Mouse (Mus musculus): ENCODE measurements around the gene Sv2c. TPM values are rescaled to one million over a fixed set of nuclear protein-coding genes. Genes with fewer than 3 reads are reported as not detected.

The Sv2c gene
- polyA plus RNA-seq, 1 experiment from 2014 or later = 2.6 TPM

- Histone ChIP-seq H3K9ac (no peak overlapping the region), H3K9me3 (no peaks in the 10 kb centered on the region), H3K27me3 (replicated peaks) (no peaks in the 10 kb centered on the region), H3K4me3 (replicated peaks) (no peak overlapping the region), H3K4me1 (replicated peaks) (peaks cover 13% of the 10 kb centered on the region), H3K36me3 (no peaks in the 10 kb centered on the region), H3K4me2 (replicated peaks) (no peak overlapping the region), H3K27ac (no peak overlapping the region)
- no peak for ATAC-seq
- 63% methylated on average over 4 of the region's 4 CpGs for WGBS
Measured at GRCm38 (mm10) chr13:95949356-95949755, 183.0 kb downstream of the Sv2c start.

GRCm38 (mm10) chr13:95948821-95949220 is 183.6 kb downstream of the Sv2c start:
- no peak for ATAC-seq
- peak overlapping the region; percentile 15; the same call in 1 of the 2 replicates for H3K27ac ChIP-seq
- no peaks in the 10 kb centered on the region for H3K27me3 ChIP-seq (replicated peaks)
- H3K4me2 ChIP-seq (replicated peaks) = no peak overlapping the region
- H3K36me3 ChIP-seq = no peaks in the 10 kb centered on the region
- no peak overlapping the region for H3K4me3 ChIP-seq (replicated peaks)
- H3K9me3 ChIP-seq = no peaks in the 10 kb centered on the region
- WGBS = 77% methylated on average over 4 of the region's 4 CpGs
- no peak overlapping the region for H3K9ac ChIP-seq
- peaks cover 13% of the 10 kb centered on the region for H3K4me1 ChIP-seq (replicated peaks)

GRCm38 (mm10) chr13:95948394-95948793 is 184.0 kb downstream of the Sv2c start:
- Histone ChIP-seq H3K9ac (no peak overlapping the region), H3K36me3 (no peaks in the 10 kb centered on the region), H3K4me3 (replicated peaks) (no peak overlapping the region), H3K4me2 (replicated peaks) (no peak overlapping the region), H3K27ac (no peak overlapping the region), H3K27me3 (replicated peaks) (no peaks in the 10 kb centered on the region), H3K4me1 (replicated peaks) (peaks cover 13% of the 10 kb centered on the region), H3K9me3 (no peaks in the 10 kb centered on the region)
- WGBS = 69% methylated on average over 4 of the region's 4 CpGs
- ATAC-seq = peak; percentile 70

- no peak overlapping the region for H3K4me2 ChIP-seq (replicated peaks)
- no peaks in the 10 kb centered on the region for H3K27me3 ChIP-seq (replicated peaks)
- H3K4me3 ChIP-seq (replicated peaks) = no peak overlapping the region
- H3K9ac ChIP-seq = no peak overlapping the region
- ATAC-seq = no peak
- 56% methylated on average over 5 of the region's 5 CpGs for WGBS
- no peaks in the 10 kb centered on the region for H3K9me3 ChIP-seq
- peaks cover 8% of the 10 kb centered on the region for H3K4me1 ChIP-seq (replicated peaks)
- no peaks in the 10 kb centered on the region for H3K36me3 ChIP-seq
- no peak overlapping the region for H3K27ac ChIP-seq
Measured at GRCm38 (mm10) chr13:95945937-95946507, 186.4 kb downstream of the Sv2c start.

- ATAC-seq = no peak
Measured at GRCm38 (mm10) chr13:95944621-95945020, 187.8 kb downstream of the Sv2c start.

GRCm38 (mm10) chr13:95943919-95944318 is 188.5 kb downstream of the Sv2c start:
- H3K27ac ChIP-seq = no peak overlapping the region
- no peak overlapping the region for H3K4me3 ChIP-seq (replicated peaks)
- ATAC-seq = no peak
- no peak overlapping the region for H3K9ac ChIP-seq
- WGBS = 84% methylated on average over 3 of the region's 3 CpGs
- 0 out of 2 replicates have a peak, but pooled peaks cover 2% of the 10 kb centered on the region for H3K4me1 ChIP-seq (replicated peaks)
- no peaks in the 10 kb centered on the region for H3K36me3 ChIP-seq
- no peaks in the 10 kb centered on the region for H3K27me3 ChIP-seq (replicated peaks)
- H3K9me3 ChIP-seq = no peaks in the 10 kb centered on the region
- H3K4me2 ChIP-seq (replicated peaks) = no peak overlapping the region

More at GRCm38 (mm10) chr13:95944621-95945020, 187.8 kb downstream of the Sv2c start:
- WGBS = 85% methylated on average over 6 of the region's 6 CpGs
- Histone ChIP-seq H3K9me3 (no peaks in the 10 kb centered on the region), H3K9ac (no peak overlapping the region), H3K4me1 (replicated peaks) (peaks cover 2% of the 10 kb centered on the region; the same call in 1 of the 2 replicates), H3K4me3 (replicated peaks) (no peak overlapping the region), H3K4me2 (replicated peaks) (no peak overlapping the region), H3K27ac (no peak overlapping the region), H3K27me3 (replicated peaks) (no peaks in the 10 kb centered on the region), H3K36me3 (no peaks in the 10 kb centered on the region)

- no peak for ATAC-seq
- no peaks in the 10 kb centered on the region for H3K4me1 ChIP-seq (replicated peaks)
- no peaks in the 10 kb centered on the region for H3K27me3 ChIP-seq (replicated peaks)
- H3K4me2 ChIP-seq (replicated peaks) = no peak overlapping the region
- H3K27ac ChIP-seq = no peak overlapping the region
- H3K4me3 ChIP-seq (replicated peaks) = no peak overlapping the region
- WGBS = 62% methylated on average over 2 of the region's 2 CpGs
- H3K36me3 ChIP-seq = no peaks in the 10 kb centered on the region
- no peak overlapping the region for H3K9ac ChIP-seq
- H3K9me3 ChIP-seq = no peaks in the 10 kb centered on the region
Measured at GRCm38 (mm10) chr13:95942587-95942986, 189.8 kb downstream of the Sv2c start.

GRCm38 (mm10) chr13:95941861-95942260 is 190.5 kb downstream of the Sv2c start:
- no peaks in the 10 kb centered on the region for H3K9me3 ChIP-seq
- no peak overlapping the region for H3K9ac ChIP-seq
- no peaks in the 10 kb centered on the region for H3K4me1 ChIP-seq (replicated peaks)
- H3K36me3 ChIP-seq = no peaks in the 10 kb centered on the region
- no peak overlapping the region for H3K4me2 ChIP-seq (replicated peaks)
- H3K4me3 ChIP-seq (replicated peaks) = no peak overlapping the region
- WGBS = 89% methylated on average over 4 of the region's 4 CpGs
- ATAC-seq = no peak
- H3K27me3 ChIP-seq (replicated peaks) = no peaks in the 10 kb centered on the region
- H3K27ac ChIP-seq = no peak overlapping the region

- 60% methylated on average over 5 of the region's 5 CpGs for WGBS
- Histone ChIP-seq H3K36me3 (no peaks in the 10 kb centered on the region), H3K27me3 (replicated peaks) (no peaks in the 10 kb centered on the region), H3K4me3 (replicated peaks) (no peak overlapping the region), H3K4me1 (replicated peaks) (no peaks in the 10 kb centered on the region), H3K4me2 (replicated peaks) (no peak overlapping the region), H3K9me3 (no peaks in the 10 kb centered on the region), H3K27ac (no peak overlapping the region), H3K9ac (no peak overlapping the region)
- ATAC-seq = no peak
Measured at GRCm38 (mm10) chr13:95940811-95941210, 191.6 kb downstream of the Sv2c start.

- Histone ChIP-seq H3K4me1 (replicated peaks) (no peaks in the 10 kb centered on the region), H3K4me2 (replicated peaks) (no peak overlapping the region), H3K9me3 (no peaks in the 10 kb centered on the region), H3K36me3 (no peaks in the 10 kb centered on the region), H3K9ac (no peak overlapping the region), H3K4me3 (replicated peaks) (no peak overlapping the region), H3K27ac (no peak overlapping the region), H3K27me3 (replicated peaks) (no peaks in the 10 kb centered on the region)
- ATAC-seq = no peak
- WGBS = 61% methylated on average over 2 of the region's 2 CpGs
Measured at GRCm38 (mm10) chr13:95924201-95924621, 208.2 kb downstream of the Sv2c start.

- Histone ChIP-seq H3K4me1 (replicated peaks) (no peaks in the 10 kb centered on the region), H3K4me3 (replicated peaks) (no peak overlapping the region), H3K9ac (no peak overlapping the region), H3K4me2 (replicated peaks) (no peak overlapping the region), H3K27me3 (replicated peaks) (no peaks in the 10 kb centered on the region), H3K9me3 (no peaks in the 10 kb centered on the region), H3K36me3 (no peaks in the 10 kb centered on the region), H3K27ac (no peak overlapping the region)
- ATAC-seq = no peak
- 97% methylated on average over 4 of the region's 4 CpGs for WGBS
Measured at GRCm38 (mm10) chr13:95922626-95923025, 209.8 kb downstream of the Sv2c start.

GRCm38 (mm10) chr13:95918624-95919284 is 213.6 kb downstream of the Sv2c start:
- no peaks in the 10 kb centered on the region for H3K4me1 ChIP-seq (replicated peaks)
- no peaks in the 10 kb centered on the region for H3K27me3 ChIP-seq (replicated peaks)
- ATAC-seq = no peak
- H3K9ac ChIP-seq = no peak overlapping the region
- H3K36me3 ChIP-seq = no peaks in the 10 kb centered on the region
- no peak overlapping the region for H3K4me3 ChIP-seq (replicated peaks)
- H3K27ac ChIP-seq = no peak overlapping the region
- no peak overlapping the region for H3K4me2 ChIP-seq (replicated peaks)
- H3K9me3 ChIP-seq = no peaks in the 10 kb centered on the region
- WGBS = 86% methylated on average over 9 of the region's 9 CpGs

GRCm38 (mm10) chr13:95913046-95913406 is 219.4 kb downstream of the Sv2c start:
- no peaks in the 10 kb centered on the region for H3K36me3 ChIP-seq
- no peak for ATAC-seq

More at GRCm38 (mm10) chr13:95913046-95913406, 219.4 kb downstream of the Sv2c start:
- no peak overlapping the region for H3K4me3 ChIP-seq (replicated peaks)
- H3K27me3 ChIP-seq (replicated peaks) = no peaks in the 10 kb centered on the region
- H3K9me3 ChIP-seq = no peaks in the 10 kb centered on the region
- no peak overlapping the region for H3K4me2 ChIP-seq (replicated peaks)
- WGBS = 80% methylated on average over 2 of the region's 2 CpGs
- no peak overlapping the region for H3K9ac ChIP-seq
- no peaks in the 10 kb centered on the region for H3K4me1 ChIP-seq (replicated peaks)
- no peak overlapping the region for H3K27ac ChIP-seq
